Mouse (Mus musculus): Measurements from ENCODE around the gene Zbtb8a. TPM values are rescaled to one million over a fixed set of nuclear protein-coding genes. Genes with fewer than 3 reads are reported as not detected.
"Not testable (repeated sequence)": the region's sequence is repeated elsewhere in the genome, so short reads cannot be mapped to it uniquely, and the experiment has no call there.

The Zbtb8a gene
- polyA plus RNA-seq, 1 experiment from 2014 or later: 8.3 TPM

- H3K36me3 ChIP-seq (ENCODE audit: control insufficient read depth, insufficient read depth, low read length): no peaks in the 10 kb centered on the region
- no peak overlapping the region for H3K9ac ChIP-seq (ENCODE audit: low read length)
- 45% methylated on average over 8 of the region's 8 CpGs for WGBS
- DNase-seq (ENCODE audit: low spot score): no peak
- H3K4me1 ChIP-seq (replicated peaks; ENCODE audit: control insufficient read depth, insufficient read depth, low read length): peaks cover 7% of the 10 kb centered on the region; the same call in 1 of the 2 replicates
- no peak overlapping the region for H3K4me2 ChIP-seq (ENCODE audit: low read depth, low read length, severe bottlenecking)
- H3K27me3 ChIP-seq (ENCODE audit: control insufficient read depth, insufficient read depth, low read length): peaks cover 7% of the 10 kb centered on the region
- no peak overlapping the region for H3K4me3 ChIP-seq (ENCODE audit: low read depth, low read length)
- ATAC-seq (replicated peaks; ENCODE audit: low FRiP score): no peak
- no peaks in the 10 kb centered on the region for H3K9me3 ChIP-seq (ENCODE audit: control insufficient read depth, low read length)
- no peak overlapping the region for H3K27ac ChIP-seq (ENCODE audit: low read depth, low read length)
Observed at GRCm38 (mm10) chr4:129373202-129373976, 4.5 kb downstream of the Zbtb8a start.

DNA sequence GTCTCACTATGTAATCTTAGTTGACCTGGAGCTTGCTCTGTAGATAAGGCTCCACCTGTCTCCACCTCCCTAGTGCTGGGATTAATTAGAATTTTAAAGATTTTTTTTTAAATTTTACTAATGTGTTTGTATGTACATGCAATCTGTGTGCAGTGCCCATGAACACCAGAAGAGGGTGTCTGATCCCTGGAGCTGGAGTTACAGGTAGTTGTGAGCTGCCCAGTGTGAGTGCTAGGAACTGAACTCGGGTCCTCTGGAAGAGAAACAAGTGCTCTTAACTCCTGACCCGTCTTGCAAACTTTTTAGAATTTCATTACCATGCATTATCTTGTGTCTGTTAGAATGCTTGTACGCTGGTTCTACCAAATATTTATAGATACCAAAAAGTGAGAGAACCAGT lies 6.5 kb downstream of the Zbtb8a start:
- Histone ChIP-seq H3K4me3 (ENCODE audit: low read depth, low read length) (no peak overlapping the region), H3K4me2 (ENCODE audit: low read depth, low read length, severe bottlenecking) (no peak overlapping the region), H3K27ac (ENCODE audit: low read depth, low read length) (no peak overlapping the region), H3K36me3 (ENCODE audit: control insufficient read depth, insufficient read depth, low read length) (no peaks in the 10 kb centered on the region), H3K4me1 (replicated peaks; ENCODE audit: control insufficient read depth, insufficient read depth, low read length) (peaks cover 7% of the 10 kb centered on the region; the same call in 1 of the 2 replicates), H3K9ac (ENCODE audit: low read length) (no peak overlapping the region), H3K27me3 (ENCODE audit: control insufficient read depth, insufficient read depth, low read length) (peaks cover 5% of the 10 kb centered on the region), H3K9me3 (ENCODE audit: control insufficient read depth, low read length) (no peaks in the 10 kb centered on the region)
- DNase-seq (ENCODE audit: low spot score) (no peak), ATAC-seq (replicated peaks; ENCODE audit: low FRiP score) (no peak)
- 87% methylated on average over 3 of the region's 3 CpGs for WGBS

DNA sequence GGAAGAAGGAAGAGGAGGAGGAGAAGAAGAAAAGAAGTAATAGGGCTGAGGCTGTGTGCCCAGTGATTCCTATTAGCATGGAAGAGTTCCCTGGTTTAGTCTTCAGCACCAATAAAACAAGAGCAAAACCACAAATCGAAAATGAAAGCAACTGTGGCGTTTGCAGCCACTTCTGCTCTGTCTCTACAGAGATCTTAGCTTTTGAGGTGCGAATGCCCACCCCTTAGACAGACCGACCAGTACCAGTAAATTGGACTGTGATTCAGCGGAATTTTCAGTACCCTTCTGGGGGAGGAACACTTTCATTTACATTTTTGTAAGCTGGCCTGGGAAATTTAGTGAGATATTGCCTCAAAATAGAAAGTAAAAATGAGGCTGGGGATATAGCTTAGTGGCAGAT lies 12.7 kb downstream of the Zbtb8a start:
- no peak for DNase-seq (ENCODE audit: low spot score)
- no peaks in the 10 kb centered on the region for H3K27me3 ChIP-seq (ENCODE audit: control insufficient read depth, insufficient read depth, low read length)
- no peak overlapping the region for H3K4me3 ChIP-seq (ENCODE audit: low read depth, low read length)
- H3K27ac ChIP-seq (ENCODE audit: low read depth, low read length): no peak overlapping the region
- no peaks in the 10 kb centered on the region for H3K4me1 ChIP-seq (replicated peaks; ENCODE audit: control insufficient read depth, insufficient read depth, low read length)
- ATAC-seq (replicated peaks; ENCODE audit: low FRiP score): no peak
- no peak overlapping the region for H3K4me2 ChIP-seq (ENCODE audit: low read depth, low read length, severe bottlenecking)
- H3K9me3 ChIP-seq (ENCODE audit: control insufficient read depth, low read length): no peaks in the 10 kb centered on the region
- H3K36me3 ChIP-seq (ENCODE audit: control insufficient read depth, insufficient read depth, low read length): no peaks in the 10 kb centered on the region
- H3K9ac ChIP-seq (ENCODE audit: low read length): no peak overlapping the region
- 88% methylated on average over 5 of the region's 5 CpGs for WGBS

DNA sequence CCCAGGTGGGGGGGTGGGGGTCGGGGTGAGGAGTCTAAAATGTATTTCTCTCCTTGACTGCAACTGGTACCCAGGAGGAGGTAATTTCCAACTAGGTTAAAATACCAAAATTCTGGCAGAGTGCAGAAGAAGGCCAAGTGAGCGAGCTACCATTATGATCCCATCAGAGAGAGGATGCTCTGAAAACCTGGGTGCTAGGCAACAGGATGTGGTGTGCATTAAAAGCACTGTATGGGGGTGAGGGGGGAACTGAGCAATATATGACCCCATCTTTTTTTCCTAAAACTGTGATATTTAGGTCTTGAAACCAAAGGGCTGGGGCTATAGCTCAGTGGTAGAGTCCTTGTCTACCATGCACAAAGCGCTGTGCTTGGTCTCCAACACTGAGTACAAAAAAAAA lies 13.5 kb downstream of the Zbtb8a start:
- Histone ChIP-seq H3K4me2 (ENCODE audit: low read depth, low read length, severe bottlenecking) (no peak overlapping the region), H3K36me3 (ENCODE audit: control insufficient read depth, insufficient read depth, low read length) (no peaks in the 10 kb centered on the region), H3K4me3 (ENCODE audit: low read depth, low read length) (no peak overlapping the region), H3K27me3 (ENCODE audit: control insufficient read depth, insufficient read depth, low read length) (no peaks in the 10 kb centered on the region), H3K27ac (ENCODE audit: low read depth, low read length) (no peak overlapping the region), H3K9me3 (ENCODE audit: control insufficient read depth, low read length) (no peaks in the 10 kb centered on the region), H3K9ac (ENCODE audit: low read length) (no peak overlapping the region), H3K4me1 (replicated peaks; ENCODE audit: control insufficient read depth, insufficient read depth, low read length) (no peaks in the 10 kb centered on the region)
- ATAC-seq (replicated peaks; ENCODE audit: low FRiP score) (no peak), DNase-seq (ENCODE audit: low spot score) (no peak)
- 87% methylated on average over 3 of the region's 3 CpGs for WGBS

DNA sequence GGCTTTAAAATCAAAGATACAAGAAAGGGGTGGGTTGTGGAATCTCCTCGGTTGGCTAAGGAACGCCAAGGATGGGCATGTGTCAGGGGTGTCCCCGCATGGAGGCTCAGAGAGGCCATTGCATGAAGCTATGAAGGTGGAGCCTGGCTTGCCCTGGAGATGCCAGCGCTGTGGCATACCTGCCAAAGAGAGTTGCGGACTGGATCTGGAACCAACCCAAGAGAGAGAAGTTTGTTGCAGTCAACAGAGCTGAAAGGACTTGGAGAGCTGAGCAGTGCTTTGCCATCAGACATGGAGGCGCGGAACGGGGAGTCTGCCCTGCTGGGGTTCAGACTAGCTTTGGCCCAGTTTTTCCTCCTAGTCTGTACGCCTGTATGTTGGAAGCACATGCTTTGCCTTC lies 14.5 kb downstream of the Zbtb8a start:
- Histone ChIP-seq H3K9me3 (ENCODE audit: control insufficient read depth, low read length) (no peaks in the 10 kb centered on the region), H3K4me2 (ENCODE audit: low read depth, low read length, severe bottlenecking) (no peak overlapping the region), H3K36me3 (ENCODE audit: control insufficient read depth, insufficient read depth, low read length) (no peaks in the 10 kb centered on the region), H3K9ac (ENCODE audit: low read length) (no peak overlapping the region), H3K27me3 (ENCODE audit: control insufficient read depth, insufficient read depth, low read length) (no peaks in the 10 kb centered on the region), H3K27ac (ENCODE audit: low read depth, low read length) (no peak overlapping the region), H3K4me1 (replicated peaks; ENCODE audit: control insufficient read depth, insufficient read depth, low read length) (no peaks in the 10 kb centered on the region), H3K4me3 (ENCODE audit: low read depth, low read length) (no peak overlapping the region)
- ATAC-seq (replicated peaks; ENCODE audit: low FRiP score): no peak
- DNase-seq (ENCODE audit: low spot score): no peak
- WGBS: 94% methylated on average over 9 of the region's 9 CpGs

DNA sequence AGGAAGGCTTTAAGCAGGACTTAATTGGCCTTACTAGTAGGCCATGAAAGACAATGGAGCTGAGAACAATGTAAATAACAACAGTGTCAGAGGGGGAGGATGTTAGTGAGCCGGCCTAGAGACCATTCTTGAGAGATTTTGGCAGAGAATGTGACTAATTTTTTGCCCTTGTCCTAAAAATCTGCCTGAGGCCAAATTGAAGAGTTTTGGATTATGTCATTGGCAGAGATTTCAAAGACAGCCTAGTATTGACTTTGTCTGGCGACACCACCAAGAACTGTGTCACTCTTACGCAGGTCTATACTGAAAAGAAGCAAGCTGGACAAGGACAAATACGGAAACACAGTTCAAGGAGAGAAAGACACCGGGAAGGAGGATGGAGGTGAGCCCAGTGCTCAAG lies 15.1 kb downstream of the Zbtb8a start:
- Histone ChIP-seq H3K4me3 (ENCODE audit: low read depth, low read length) (no peak overlapping the region), H3K4me1 (replicated peaks; ENCODE audit: control insufficient read depth, insufficient read depth, low read length) (no peaks in the 10 kb centered on the region), H3K9ac (ENCODE audit: low read length) (no peak overlapping the region), H3K36me3 (ENCODE audit: control insufficient read depth, insufficient read depth, low read length) (no peaks in the 10 kb centered on the region), H3K4me2 (ENCODE audit: low read depth, low read length, severe bottlenecking) (no peak overlapping the region), H3K27me3 (ENCODE audit: control insufficient read depth, insufficient read depth, low read length) (no peaks in the 10 kb centered on the region), H3K9me3 (ENCODE audit: control insufficient read depth, low read length) (no peaks in the 10 kb centered on the region), H3K27ac (ENCODE audit: low read depth, low read length) (no peak overlapping the region)
- DNase-seq (ENCODE audit: low spot score) (no peak), ATAC-seq (replicated peaks; ENCODE audit: low FRiP score) (no peak)
- 70% methylated on average over 5 of the region's 5 CpGs for WGBS

DNA sequence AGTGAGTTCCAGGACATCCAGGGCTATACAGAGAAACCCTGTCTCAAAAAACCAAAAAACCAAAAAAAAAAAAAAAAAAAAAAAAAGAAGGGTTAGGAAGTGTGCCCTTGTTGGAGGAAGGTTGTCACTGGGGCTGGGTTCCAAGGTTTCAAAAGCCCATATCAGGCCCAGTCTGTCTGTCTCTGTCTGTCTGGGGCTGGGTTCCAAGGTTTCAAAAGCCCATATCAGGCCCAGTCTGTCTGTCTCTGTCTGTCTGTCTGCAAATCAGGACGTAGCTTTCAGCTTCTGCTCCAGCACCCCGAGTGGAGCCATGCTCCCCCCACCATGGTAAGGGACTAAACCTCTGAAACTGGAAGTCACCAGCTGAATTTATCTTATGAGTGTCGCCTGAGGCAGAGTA lies 15.7 kb downstream of the Zbtb8a start:
- H3K36me3 ChIP-seq (ENCODE audit: control insufficient read depth, insufficient read depth, low read length); H3K27me3 ChIP-seq (ENCODE audit: control insufficient read depth, insufficient read depth, low read length); H3K4me3 ChIP-seq (ENCODE audit: low read depth, low read length); H3K4me1 ChIP-seq (replicated peaks; ENCODE audit: control insufficient read depth, insufficient read depth, low read length); H3K27ac ChIP-seq (ENCODE audit: low read depth, low read length); DNase-seq (ENCODE audit: low spot score); H3K9me3 ChIP-seq (ENCODE audit: control insufficient read depth, low read length); ATAC-seq (replicated peaks; ENCODE audit: low FRiP score); H3K4me2 ChIP-seq (ENCODE audit: low read depth, low read length, severe bottlenecking); H3K9ac ChIP-seq (ENCODE audit: low read length): not testable (repeated sequence)
- 73% methylated on average over 3 of the region's 3 CpGs for WGBS

- no peak overlapping the region for H3K4me2 ChIP-seq (ENCODE audit: low read depth, low read length, severe bottlenecking)
- H3K9ac ChIP-seq (ENCODE audit: low read length): no peak overlapping the region
- DNase-seq (ENCODE audit: low spot score): no peak
- H3K36me3 ChIP-seq (ENCODE audit: control insufficient read depth, insufficient read depth, low read length): no peaks in the 10 kb centered on the region
- no peak for ATAC-seq (replicated peaks; ENCODE audit: low FRiP score)
- H3K4me1 ChIP-seq (replicated peaks; ENCODE audit: control insufficient read depth, insufficient read depth, low read length): no peaks in the 10 kb centered on the region
- WGBS: 93% methylated on average over 15 of the region's 15 CpGs
- H3K27me3 ChIP-seq (ENCODE audit: control insufficient read depth, insufficient read depth, low read length): no peaks in the 10 kb centered on the region
- no peak overlapping the region for H3K27ac ChIP-seq (ENCODE audit: low read depth, low read length)
- H3K4me3 ChIP-seq (ENCODE audit: low read depth, low read length): no peak overlapping the region
- no peaks in the 10 kb centered on the region for H3K9me3 ChIP-seq (ENCODE audit: control insufficient read depth, low read length)
Observed at GRCm38 (mm10) chr4:129357613-129358163, 20.2 kb downstream of the Zbtb8a start.

- DNase-seq (ENCODE audit: low spot score) (no peak), ATAC-seq (replicated peaks; ENCODE audit: low FRiP score) (no peak)
- Histone ChIP-seq H3K27me3 (ENCODE audit: control insufficient read depth, insufficient read depth, low read length) (no peaks in the 10 kb centered on the region), H3K9ac (ENCODE audit: low read length) (no peak overlapping the region), H3K4me1 (replicated peaks; ENCODE audit: control insufficient read depth, insufficient read depth, low read length) (no peaks in the 10 kb centered on the region), H3K27ac (ENCODE audit: low read depth, low read length) (no peak overlapping the region), H3K36me3 (ENCODE audit: control insufficient read depth, insufficient read depth, low read length) (no peaks in the 10 kb centered on the region), H3K9me3 (ENCODE audit: control insufficient read depth, low read length) (no peaks in the 10 kb centered on the region), H3K4me2 (ENCODE audit: low read depth, low read length, severe bottlenecking) (no peak overlapping the region), H3K4me3 (ENCODE audit: low read depth, low read length) (no peak overlapping the region)
- WGBS: 89% methylated on average over 15 of the region's 15 CpGs
Observed at GRCm38 (mm10) chr4:129354236-129354635, 23.7 kb downstream of the Zbtb8a start.
